Mouse (Mus musculus) cortical plate, adult 2 months (tissue): Measurements from ENCODE around the gene Caskin1. TPM values are rescaled to one million over a fixed set of nuclear protein-coding genes. Genes with fewer than 3 reads are reported as not detected.

Experiments used
- H3K27ac ChIP-seq: fragments of 200-500 bp; 2 replicates; pipeline ENCODE4 v1.5.1; 2012; ENCODE audit warnings: low read length, control low read depth, inconsistent platforms; ENCODE audit not compliant: insufficient read depth
- H3K4me1 ChIP-seq: fragments of 200-500 bp; 2 replicates; pipeline ENCODE4 v1.6.1; 2011; ENCODE audit warnings: low read length; ENCODE audit not compliant: control insufficient read depth, insufficient read depth
- H3K4me3 ChIP-seq: fragments of 200-500 bp; 2 replicates; pipeline ENCODE4 v1.5.1; 2011; ENCODE audit warnings: mild to moderate bottlenecking, low read length, control low read depth; ENCODE audit not compliant: insufficient read depth
- CTCF ChIP-seq: fragments of 200-500 bp; IDR thresholded peaks from 2 replicates; pipeline ENCODE4 v1.5.1; 2011; ENCODE audit warnings: mild to moderate bottlenecking, control low read depth, low read length; ENCODE audit not compliant: insufficient read depth; ENCODE audit errors: extremely low read depth
- POLR2A ChIP-seq: fragments of 200-500 bp; IDR thresholded peaks from 2 replicates; pipeline ENCODE4 v1.6.1; 2011; ENCODE audit warnings: mild to moderate bottlenecking, low read length, control low read depth; ENCODE audit not compliant: insufficient read depth; ENCODE audit errors: extremely low read depth
- polyA plus RNA-seq: library from polyadenylated mRNA; depleted of rRNA; stranded (reverse); fragments of >200 nt; gene quantifications from 2 replicates; pipeline ENCODE4 v1.2.3, GENCODE M21; 2012; rRNA removed

Gene Caskin1
- polyA plus RNA-seq, 1 experiment, result 106 TPM

GRCm38 (mm10) chr17:24551050-24551444 is 62.6 kb downstream of the Caskin1 start:
- TF ChIP-seq POLR2A (no peak), CTCF (no peak)
- H3K4me1 ChIP-seq, result peaks cover 9% of the 10 kb centered on the region
- H3K4me3 ChIP-seq, result peak overlapping the region; percentile 97
- no peak overlapping the region for H3K27ac ChIP-seq

GRCm38 (mm10) chr17:24557091-24557490 is 68.7 kb downstream of the Caskin1 start:
- Histone ChIP-seq H3K27ac (no peak overlapping the region), H3K4me3 (no peak overlapping the region), H3K4me1 (peaks cover 20% of the 10 kb centered on the region)
- TF ChIP-seq CTCF, result no peak
- TF ChIP-seq POLR2A, result no peak

Other genes with a start within 250 kb of the Caskin1 start
- 4.4 and 4.8 TPM in 2 replicates for gene Ccnf, start 237.1 kb upstream of the Caskin1 start, polyA plus RNA-seq
- gene Abca17, start 137.5 kb upstream of the Caskin1 start, polyA plus RNA-seq, result 0.86 and 1.3 TPM in 2 replicates
- gene Abca3, start 136.7 kb upstream of the Caskin1 start, polyA plus RNA-seq, result 52.2 and 52.7 TPM in 2 replicates
- gene Rnps1, start 74.0 kb upstream of the Caskin1 start, polyA plus RNA-seq, result 264 and 280 TPM in 2 replicates
- 55.4 and 55.9 TPM in 2 replicates for gene Eci1, start 62.0 kb upstream of the Caskin1 start, polyA plus RNA-seq
- gene Dnase1l2, start 45.5 kb upstream of the Caskin1 start, polyA plus RNA-seq, result 19.0 and 20.7 TPM in 2 replicates
- 77.3 and 79.2 TPM in 2 replicates for gene E4f1, start 18.3 kb upstream of the Caskin1 start, polyA plus RNA-seq
- gene Pgp, start 18.2 kb upstream of the Caskin1 start, polyA plus RNA-seq, result 97.1 and 99.3 TPM in 2 replicates
- gene Bricd5, start 14.7 kb upstream of the Caskin1 start, polyA plus RNA-seq, result 1.1 and 1.4 TPM in 2 replicates
- 37.0 and 39.1 TPM in 2 replicates for gene Mlst8, start 9.5 kb upstream of the Caskin1 start, polyA plus RNA-seq
- 176 and 187 TPM in 2 replicates for gene Traf7, start 39.3 kb downstream of the Caskin1 start, polyA plus RNA-seq
- gene Rab26, start 45.6 kb downstream of the Caskin1 start, polyA plus RNA-seq, result 97.3 and 102 TPM in 2 replicates
- 82.0 and 91.8 TPM in 2 replicates for gene Pkd1, start 61.2 kb downstream of the Caskin1 start, polyA plus RNA-seq
- 163 and 192 TPM in 2 replicates for gene Tsc2, start 144.0 kb downstream of the Caskin1 start, polyA plus RNA-seq
- gene Nthl1, start 144.1 kb downstream of the Caskin1 start, polyA plus RNA-seq, result 9.7 and 10.8 TPM in 2 replicates
- gene Slc9a3r2, start 161.7 kb downstream of the Caskin1 start, polyA plus RNA-seq, result 68.2 and 69.0 TPM in 2 replicates
- 0.34 and 0.50 TPM in 2 replicates for gene Npw, start 169.9 kb downstream of the Caskin1 start, polyA plus RNA-seq
- 53.5 and 53.6 TPM in 2 replicates for gene Zfp598, start 181.1 kb downstream of the Caskin1 start, polyA plus RNA-seq
- gene Syngr3, start 201.4 kb downstream of the Caskin1 start, polyA plus RNA-seq, result 177 and 184 TPM in 2 replicates
- 21.1 and 21.5 TPM in 2 replicates for gene Gfer, start 207.6 kb downstream of the Caskin1 start, polyA plus RNA-seq
- 5.2 and 6.4 TPM in 2 replicates for gene Noxo1, start 207.6 kb downstream of the Caskin1 start, polyA plus RNA-seq
- gene Tbl3, start 219.1 kb downstream of the Caskin1 start, polyA plus RNA-seq, result 53.0 and 53.7 TPM in 2 replicates
- 0.32 and 0.33 TPM in 2 replicates for gene Rnf151, start 229.5 kb downstream of the Caskin1 start, polyA plus RNA-seq
- 980 and 1,011 TPM in 2 replicates for gene Rps2, start 229.5 kb downstream of the Caskin1 start, polyA plus RNA-seq
- 428 and 431 TPM in 2 replicates for gene Ndufb10, start 235.9 kb downstream of the Caskin1 start, polyA plus RNA-seq
- 0.48 and 0.57 TPM in 2 replicates for gene Rpl3l, start 239.2 kb downstream of the Caskin1 start, polyA plus RNA-seq
- 47.3 and 53.0 TPM in 2 replicates for gene Msrb1, start 248.0 kb downstream of the Caskin1 start, polyA plus RNA-seq